8 mouse cellular contexts compared by ENCODE assay signal in the genomic region with DNA sequence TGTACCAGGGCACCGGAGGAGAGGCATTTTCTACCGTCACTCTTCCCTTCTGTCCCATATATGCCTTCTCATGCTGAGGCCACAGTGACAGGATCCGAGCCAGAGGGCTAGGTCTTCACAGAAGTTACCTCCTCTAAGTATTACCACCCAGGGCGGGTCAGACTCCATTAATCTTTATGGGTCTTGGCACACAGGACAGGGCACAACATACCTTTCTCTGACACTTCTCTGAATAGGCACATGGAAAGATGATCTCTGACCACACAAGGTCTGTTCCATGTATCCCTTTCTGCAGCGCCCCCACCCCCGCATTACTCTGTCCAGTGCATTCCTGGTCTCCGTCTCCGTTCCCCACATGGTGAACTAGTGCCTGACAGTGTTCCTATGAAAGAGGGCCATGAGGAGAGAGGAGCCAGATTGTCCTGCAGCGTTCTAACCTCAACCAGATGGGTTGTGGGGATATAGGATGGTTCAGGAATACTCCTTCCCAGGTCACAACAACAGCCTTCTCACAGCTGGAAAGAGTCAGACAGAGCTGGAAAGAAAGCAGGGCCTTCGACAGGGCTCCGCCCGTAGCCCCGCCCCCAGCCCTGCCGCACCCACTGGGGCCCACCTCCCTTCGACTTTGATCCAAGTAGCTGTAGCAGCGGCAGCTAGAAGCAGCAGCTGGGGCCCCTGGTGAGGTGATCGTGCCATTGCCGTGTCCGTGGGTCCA. TPM values are rescaled to one million over a fixed set of nuclear protein-coding genes. Genes with fewer than 3 reads are reported as not detected.
DNase-seq lines count a peak whose midpoint lies in the region; ATAC-seq and TF ChIP-seq lines count a peak whose summit lies in the region.

A gene (plus strand): TSS at position 622 of the 715 bp plus-strand sequence.

- 27% methylated on average over 19 of the region's 19 CpGs for WGBS in liver, embryonic 14.5 days (ENCODE audit: insufficient replicate concordance)
- WGBS in neural tube, embryonic 13.5 days: 21% methylated on average over 19 of the region's 19 CpGs

- H3K9ac ChIP-seq in liver, embryonic 14.5 days (replicated peaks): no peak within 1 kb of the TSS
- peak within 1 kb of the TSS; percentile 60 for H3K9ac ChIP-seq in neural tube, embryonic 13.5 days

- H3K4me1 ChIP-seq in liver, embryonic 14.5 days (replicated peaks; ENCODE audit: control insufficient read depth in 2 of 2, insufficient read depth in 2 of 2, low read length in 1 of 2): peaks cover 7 to 12% of the 10 kb centered on the region in 2 experiments
- peaks cover 35% of the 10 kb centered on the region for H3K4me1 ChIP-seq in neural tube, embryonic 13.5 days (replicated peaks)

- peak; percentile 68 for ATAC-seq in liver, embryonic 14.5 days (ENCODE audit: insufficient read depth)
- peak; percentile 60; the same call in 1 of the 2 replicates for ATAC-seq in neural tube, embryonic 13.5 days (ENCODE audit: low read depth)
- no peak for ATAC-seq in erythroid progenitor cell, adult 5-6 weeks (replicated peaks; ENCODE audit: low FRiP score, poor library complexity, severe bottlenecking)

- no peak for TF ChIP-seq CTCF in liver, embryonic 14.5 days (IDR thresholded peaks at IDR 0.05; ENCODE audit: low read depth)

- H3K27ac ChIP-seq in liver, embryonic 14.5 days: no peak within 1 kb of the TSS
- H3K27ac ChIP-seq in neural tube, embryonic 13.5 days (replicated peaks): peak within 1 kb of the TSS; percentile 28; the same call in 1 of the 2 replicates

- H3K4me3 ChIP-seq in liver, embryonic 14.5 days (ENCODE audit: insufficient read depth in 1 of 2, low read depth in 2 of 2, low read length in 2 of 2): peak within 1 kb of the TSS; percentile 30 to 35
- H3K4me3 ChIP-seq in neural tube, embryonic 13.5 days: peak within 1 kb of the TSS; percentile 32

- no peaks in the 10 kb centered on the region for H3K36me3 ChIP-seq in liver, embryonic 14.5 days (replicated peaks; ENCODE audit: control insufficient read depth, insufficient read depth, low read depth)
- peaks cover 15% of the 10 kb centered on the region for H3K36me3 ChIP-seq in neural tube, embryonic 13.5 days

- peak within 1 kb of the TSS; percentile 58 for H3K4me2 ChIP-seq in liver, embryonic 14.5 days (ENCODE audit: low read depth)
- peak within 1 kb of the TSS; percentile 58 for H3K4me2 ChIP-seq in neural tube, embryonic 13.5 days

- intact Hi-C loops in gastrocnemius, postnatal 36 days (cut with DNase I): no loop called here

- no peaks in the 10 kb centered on the region for H3K9me3 ChIP-seq in liver, embryonic 14.5 days (ENCODE audit: control insufficient read depth, low read length)
- H3K9me3 ChIP-seq in neural tube, embryonic 13.5 days: no peaks in the 10 kb centered on the region

- peak; percentile 74 for DNase-seq in ES-CJ7 (ENCODE audit: low read depth, low spot score)
- peak; percentile 26 for DNase-seq in c-Kit-positive CD71-negative TER-119-negative erythroid progenitor cells, embryonic 14.5 days (ENCODE audit: low read depth)
- DNase-seq in gastrocnemius, postnatal 36 days: peak; percentile 68 to 79
- DNase-seq in induced T-regulatory cell, adult 2 months (ENCODE audit: low read depth): peak; percentile 43
- DNase-seq in liver, embryonic 14.5 days (ENCODE audit: low read depth in 3 of 3, low spot score in 3 of 3): peak; percentile 38 to 50 (median 47)
- peak; percentile 86 to 89 for DNase-seq in urinary bladder, postnatal 4 days (ENCODE audit: low spot score in 2 of 2)

- no peak for TF ChIP-seq EP300 in liver, embryonic 14.5 days (IDR thresholded peaks at IDR 0.05; ENCODE audit: low read depth)

- no peaks in the 10 kb centered on the region for H3K27me3 ChIP-seq in liver, embryonic 14.5 days (ENCODE audit: control insufficient read depth, insufficient read depth, low read length)
- peaks cover 13% of the 10 kb centered on the region for H3K27me3 ChIP-seq in neural tube, embryonic 13.5 days

RNA-seq across cellular contexts. Expression of the gene that starts here (rescaled TPM):
- under 1 TPM; 0.59 to 0.61 TPM for total RNA-seq in gastrocnemius, postnatal 36 days (2021)
- polyA plus RNA-seq in liver, embryonic 14.5 days (2012; rRNA removed): 1.2 and 1.7 TPM in 2 replicates
- polyA plus RNA-seq in liver, embryonic 14.5 days (2014; fragmentation: Nextera tagmentation; extraction: Ambion mirVana): 0.37 TPM in 2 replicates
- polyA plus RNA-seq in neural tube, embryonic 13.5 days (2015; fragmentation: Nextera tagmentation; extraction: Ambion mirVana): 2.9 and 3.4 TPM in 2 replicates
- not detected in 2 replicates for total RNA-seq in erythroid progenitor cell, adult 5-6 weeks (2015; ENCODE audit: low replicate concordance)
- total RNA-seq in erythroid progenitor cell, adult 5-6 weeks (2017; ENCODE audit: low replicate concordance): not detected in 2 replicates

Comparison
In these comparisons a context has a peak if more than half of its experiments do, and no peak if none do; other contexts are left out.
1. Peak in DNase-seq in gastrocnemius, postnatal 36 days; RNA of the gene not detected or under 1 TPM.
2. DNase-seq: peak in every context shown above with its lines; median percentile 88 in urinary bladder, postnatal 4 days; 74 in ES-CJ7; 74 in gastrocnemius, postnatal 36 days; 47 in liver, embryonic 14.5 days; 43 in induced T-regulatory cell, adult 2 months; 26 in c-Kit-positive CD71-negative TER-119-negative erythroid progenitor cells, embryonic 14.5 days.